Mouse (Mus musculus) granulocyte monocyte progenitor cell, adult 5-6 weeks (primary cell): ENCODE measurements at regions not wholly inside any gene's neighbourhood (a gene's known extent, or its start where the extent isn't known, plus 50 kb on each side); places are given as distances from the start of the nearest gene placed in this dataset.

Source experiments
- ATAC-seq: replicated peaks from 2 replicates; pipeline ENCODE4 v1.8.0; 2016; ENCODE audit warnings: mild to moderate bottlenecking, moderate TSS enrichment, inconsistent platforms; ENCODE audit not compliant: poor library complexity, severe bottlenecking

DNA sequence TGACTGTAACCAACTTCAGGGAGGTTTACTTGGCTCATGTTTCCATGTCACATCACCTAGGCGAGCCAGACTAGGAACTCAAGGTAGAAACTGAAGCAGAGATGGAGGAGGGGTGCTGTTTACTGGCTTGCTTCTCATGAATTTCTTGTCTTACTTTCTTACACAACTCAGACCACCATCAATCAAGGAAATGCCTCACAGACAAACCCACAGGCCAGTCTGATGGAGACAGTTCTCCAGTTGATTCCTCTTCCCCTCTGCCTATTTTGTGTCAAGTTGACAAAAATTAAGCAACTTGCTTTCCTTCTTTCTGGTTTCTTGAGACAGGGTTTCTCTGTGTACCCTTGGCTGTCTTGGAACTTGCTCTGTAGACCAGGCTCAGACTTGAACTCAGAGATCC, 83.8 kb upstream of the Phip start:
- peak; percentile 78 for ATAC-seq

DNA sequence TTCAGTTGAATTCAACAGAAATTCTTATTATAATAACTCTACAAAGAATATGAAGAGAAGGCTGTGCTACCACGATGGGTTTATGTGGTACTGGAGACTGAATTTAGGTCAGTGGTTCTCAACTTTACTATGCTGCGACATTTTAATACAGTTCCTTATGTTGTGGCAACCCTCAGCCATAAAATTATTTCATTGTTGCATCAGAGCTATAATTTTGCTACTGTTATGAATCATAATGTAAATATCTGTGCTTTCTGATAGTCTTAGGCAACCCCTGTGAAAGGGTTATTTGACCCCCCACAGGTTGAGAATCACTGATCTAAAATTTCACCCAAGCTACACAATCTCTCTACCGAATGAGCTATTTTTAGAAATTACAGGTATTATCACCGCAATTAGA, 80.9 kb upstream of the Phip start:
- no peak for ATAC-seq

DNA sequence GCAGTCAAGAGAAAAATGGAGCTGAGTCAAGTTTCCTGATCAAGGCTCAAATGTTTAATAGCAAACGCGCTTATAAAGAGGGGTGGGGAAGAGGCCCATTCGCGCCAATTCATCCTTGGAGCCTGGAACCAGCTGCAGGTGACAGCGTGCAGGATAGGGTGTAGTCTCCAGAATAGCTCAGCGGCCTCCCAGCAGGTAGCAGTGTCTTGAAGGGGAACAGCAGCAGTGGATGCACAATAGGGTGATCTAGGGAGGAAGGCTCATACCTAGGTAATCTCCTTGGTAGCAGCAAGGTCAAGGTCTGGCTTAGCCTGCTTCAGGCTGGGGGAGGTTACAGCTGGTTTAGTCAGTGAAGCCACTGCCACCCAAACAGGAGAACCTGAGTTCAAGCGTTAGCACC, 76.3 kb upstream of the Phip start:
- no peak for ATAC-seq

DNA sequence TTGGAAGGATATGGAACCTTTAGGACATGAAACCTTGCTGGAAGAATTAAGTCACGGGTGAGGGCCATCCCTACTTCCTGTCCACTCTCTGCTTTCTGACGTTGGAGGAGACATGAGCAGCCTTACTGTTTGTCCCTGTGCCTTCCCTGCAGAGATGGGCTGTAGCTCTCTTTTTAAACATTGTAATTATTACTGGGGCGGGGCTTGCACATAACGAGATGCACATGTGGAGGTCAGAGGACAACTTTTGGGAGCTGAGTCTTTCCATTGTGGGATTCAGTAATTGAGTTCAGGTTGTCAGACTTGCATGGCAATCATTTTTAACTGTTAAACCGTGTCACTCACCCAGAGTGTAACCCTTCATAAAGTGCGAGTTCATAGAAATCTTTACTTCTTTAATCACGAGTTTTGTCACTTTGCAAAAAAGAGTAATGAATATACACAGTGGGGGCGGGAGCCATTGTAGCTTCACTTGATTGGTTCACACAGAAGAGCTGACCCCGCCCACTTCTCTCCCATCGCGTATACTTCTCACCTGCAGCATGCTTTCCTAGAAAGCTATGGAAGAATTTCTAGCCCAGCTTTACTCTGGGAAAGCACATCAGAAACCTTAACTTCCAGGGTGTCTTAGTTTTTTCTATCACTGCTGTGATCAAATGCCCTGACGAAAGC, 72.4 kb upstream of the Phip start:
- ATAC-seq = no peak

DNA sequence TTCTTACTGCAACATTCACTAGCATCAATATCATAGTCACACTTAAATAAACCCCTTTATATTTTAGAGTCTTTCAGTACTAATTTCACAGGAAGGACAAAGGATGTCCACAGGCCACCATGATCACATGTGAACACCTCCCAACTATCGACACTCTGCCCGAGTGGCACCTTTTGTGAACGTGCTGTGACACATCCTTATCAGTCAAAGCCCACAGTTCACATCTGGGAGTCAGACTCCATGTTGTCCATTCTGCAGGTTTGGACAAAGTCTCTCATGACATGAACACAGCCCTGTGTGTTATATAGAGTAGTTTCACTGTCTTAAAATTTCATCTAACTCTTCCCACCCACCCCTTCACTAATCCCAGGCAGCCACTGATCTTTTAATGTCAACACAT, 70.7 kb upstream of the Phip start:
- no peak for ATAC-seq

DNA sequence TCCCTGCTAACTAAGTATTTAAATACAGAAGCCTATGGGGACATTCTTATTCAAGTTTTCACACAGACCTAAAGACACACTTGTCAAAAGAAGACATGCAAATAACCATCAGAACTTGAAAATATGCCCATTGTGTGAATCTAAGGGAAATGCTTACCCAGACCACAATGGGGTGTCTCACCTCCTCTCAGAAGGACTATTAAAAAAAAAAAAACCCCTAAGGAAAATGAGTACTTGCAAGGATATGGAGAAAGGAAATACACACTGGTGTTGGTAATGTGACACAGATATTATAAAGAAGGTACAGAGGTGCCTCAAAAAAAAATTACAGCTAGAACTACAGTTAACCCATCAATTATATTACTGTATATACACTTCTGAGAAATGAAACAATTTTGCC, 68.5 kb upstream of the Phip start:
- ATAC-seq = no peak

DNA sequence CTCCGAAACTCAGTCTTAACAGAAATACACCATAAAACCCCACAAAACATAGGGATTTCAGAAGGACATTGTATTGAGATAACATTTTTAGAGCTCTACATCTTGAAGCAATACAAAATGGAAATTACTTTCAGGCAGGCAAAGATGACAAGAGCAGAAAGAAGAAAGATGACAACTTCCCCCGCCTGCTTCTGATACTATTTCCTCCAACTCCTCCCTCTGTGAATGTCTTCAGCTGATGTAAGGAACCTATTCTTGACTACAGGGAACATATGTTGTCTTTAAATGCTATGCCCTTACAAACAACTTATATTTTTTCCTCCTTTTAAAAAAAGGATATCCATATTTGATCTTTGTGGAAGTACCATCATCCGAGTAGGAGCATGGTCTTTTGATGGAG, 66.0 kb upstream of the Phip start:
- no peak for ATAC-seq

DNA sequence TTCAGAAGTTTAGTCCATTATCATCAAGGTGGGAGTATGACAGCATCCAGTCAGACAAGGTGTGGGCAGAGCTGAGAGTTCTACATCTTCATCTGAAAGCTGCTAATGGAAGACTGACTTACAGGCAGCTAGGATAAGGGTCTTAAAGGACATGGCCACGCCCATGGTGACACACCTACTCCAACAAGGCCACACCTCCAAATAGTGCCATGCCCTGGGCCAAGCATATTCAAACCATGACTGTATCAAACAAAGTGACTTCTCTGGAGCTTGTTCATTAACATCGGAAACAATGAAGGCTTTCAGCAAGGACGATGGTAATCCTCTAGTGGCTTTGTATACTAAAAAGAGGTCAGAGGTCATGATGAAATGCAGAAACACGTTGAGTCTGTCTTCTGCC, 65.4 kb upstream of the Phip start:
- ATAC-seq = no peak

DNA sequence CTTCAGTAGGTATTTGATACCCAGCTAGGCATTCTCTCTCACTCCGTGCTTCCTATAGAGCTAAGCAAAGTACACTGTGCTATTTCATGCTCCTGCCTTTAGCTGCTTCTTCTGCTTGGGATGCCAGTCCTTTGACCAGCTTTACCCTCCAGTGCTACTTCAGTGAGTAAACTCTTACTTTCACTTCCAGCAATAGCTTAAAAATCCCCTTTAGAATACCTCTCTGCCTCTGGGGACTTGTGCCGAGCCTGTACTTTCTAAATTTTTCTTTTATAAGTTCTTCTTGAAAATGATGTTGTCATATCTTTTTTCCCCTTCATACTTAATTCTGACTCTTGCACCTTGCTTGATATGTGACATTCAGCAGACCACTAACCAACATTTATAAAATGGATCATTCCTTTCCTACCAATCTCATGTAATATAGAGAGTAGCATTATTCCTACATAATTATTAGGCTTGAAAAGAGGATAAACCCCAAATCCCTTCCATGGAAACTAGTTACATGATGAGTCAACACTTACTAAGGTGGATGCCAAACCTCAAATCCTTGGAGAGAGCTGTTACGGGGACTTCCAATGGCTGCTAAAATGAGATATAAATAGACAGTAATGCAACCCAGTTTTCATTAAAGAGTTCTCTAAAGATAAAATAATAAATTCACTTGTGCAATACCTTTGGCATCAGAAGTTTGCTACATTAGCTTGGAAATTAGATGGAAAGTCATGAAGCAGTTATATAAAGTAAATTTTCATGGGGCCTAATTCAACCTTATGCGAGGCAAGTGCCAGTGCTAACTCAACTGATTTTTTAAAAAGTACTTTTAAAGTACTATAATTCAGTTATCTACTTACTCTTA, 62.2 kb upstream of the Phip start:
- ATAC-seq = no peak
